Mouse (Mus musculus): ENCODE data around the gene Serpina1e. TPM values are rescaled to one million over a fixed set of nuclear protein-coding genes. Genes with fewer than 3 reads are reported as not detected.
"Not testable (repeated sequence)": the region's sequence is repeated elsewhere in the genome, so short reads cannot be mapped to it uniquely, and the experiment has no call there.

Serpina1e gene
- polyA plus RNA-seq, 1 experiment from 2014 or later = 0.40 TPM

GRCm38 (mm10) chr12:103956555-103956954, 2.2 kb downstream of the Serpina1e start:
- not testable (repeated sequence) for H3K9ac ChIP-seq; H3K9me3 ChIP-seq; H3K27ac ChIP-seq; H3K4me1 ChIP-seq; H3K4me3 ChIP-seq; H3K36me3 ChIP-seq; ATAC-seq (ENCODE audit: borderline replicate concordance, extremely low read depth, low FRiP score, low TSS enrichment); H3K4me2 ChIP-seq; H3K27me3 ChIP-seq
- 69% methylated on average over 2 of the region's 2 CpGs for WGBS

- ATAC-seq (ENCODE audit: borderline replicate concordance, extremely low read depth, low FRiP score, low TSS enrichment); H3K27me3 ChIP-seq; H3K9me3 ChIP-seq; H3K4me3 ChIP-seq; H3K4me2 ChIP-seq; H3K27ac ChIP-seq; H3K36me3 ChIP-seq; H3K4me1 ChIP-seq; H3K9ac ChIP-seq: not testable (repeated sequence)
- 73% methylated on average over 3 of the region's 3 CpGs for WGBS
Measured at GRCm38 (mm10) chr12:103952972-103953371, 5.8 kb downstream of the Serpina1e start.

DNA sequence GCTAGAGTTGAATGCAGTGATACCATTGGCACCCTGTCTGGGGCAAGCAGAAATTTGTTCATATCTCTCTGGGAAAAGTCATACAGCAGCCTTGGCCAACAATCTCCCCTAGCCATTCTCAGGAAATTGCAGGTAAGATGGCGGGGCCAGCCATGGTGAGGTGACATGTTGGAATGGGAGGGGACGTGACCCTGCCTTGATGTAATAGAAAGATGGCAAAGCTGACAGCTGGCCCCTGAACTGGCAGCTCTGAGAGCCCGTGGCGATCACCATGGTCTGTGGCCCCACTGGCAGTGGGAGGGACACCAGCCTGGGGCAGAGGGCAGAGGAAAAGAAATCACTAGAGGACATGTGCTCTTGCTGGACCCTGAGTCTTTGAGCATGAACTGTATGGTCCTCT, 12.5 kb downstream of the Serpina1e start:
- ATAC-seq (ENCODE audit: borderline replicate concordance, extremely low read depth, low FRiP score, low TSS enrichment) = no peak
- Histone ChIP-seq H3K9me3 (no peaks in the 10 kb centered on the region), H3K27ac (no peak overlapping the region), H3K27me3 (no peaks in the 10 kb centered on the region), H3K9ac (no peak overlapping the region), H3K4me3 (no peak overlapping the region), H3K36me3 (no peaks in the 10 kb centered on the region), H3K4me1 (no peaks in the 10 kb centered on the region), H3K4me2 (no peak overlapping the region)
- 74% methylated on average over 4 of the region's 4 CpGs for WGBS

DNA sequence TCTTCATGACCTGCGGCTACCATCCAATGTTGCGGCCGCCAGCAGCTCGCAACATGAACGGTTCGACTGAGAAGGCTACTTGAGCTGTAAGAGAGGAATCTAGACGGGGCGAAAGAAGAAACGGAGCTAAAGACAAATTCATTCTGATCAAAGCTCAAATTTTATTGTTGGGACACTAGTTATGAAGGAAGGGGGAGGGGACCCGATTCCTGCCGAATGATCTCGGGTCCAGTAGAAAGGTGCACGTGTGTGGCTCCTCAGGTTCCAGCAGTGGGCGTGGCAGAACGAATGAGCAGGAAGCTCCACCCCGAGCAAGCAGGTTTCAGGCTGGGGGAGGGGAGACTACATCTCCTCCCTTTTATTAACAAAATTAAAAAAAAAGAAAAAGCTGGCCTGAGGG, 49.6 kb downstream of the Serpina1e start:
- not testable (repeated sequence) for H3K27ac ChIP-seq; H3K27me3 ChIP-seq; H3K9me3 ChIP-seq; H3K4me1 ChIP-seq; ATAC-seq (ENCODE audit: borderline replicate concordance, extremely low read depth, low FRiP score, low TSS enrichment); H3K9ac ChIP-seq; H3K36me3 ChIP-seq; H3K4me3 ChIP-seq; H3K4me2 ChIP-seq
- WGBS = 94% methylated on average over 10 of the region's 16 CpGs

GRCm38 (mm10) chr12:103907746-103908145, 51.0 kb downstream of the Serpina1e start:
- WGBS = 36% methylated on average over 1 of the region's 1 CpGs

DNA sequence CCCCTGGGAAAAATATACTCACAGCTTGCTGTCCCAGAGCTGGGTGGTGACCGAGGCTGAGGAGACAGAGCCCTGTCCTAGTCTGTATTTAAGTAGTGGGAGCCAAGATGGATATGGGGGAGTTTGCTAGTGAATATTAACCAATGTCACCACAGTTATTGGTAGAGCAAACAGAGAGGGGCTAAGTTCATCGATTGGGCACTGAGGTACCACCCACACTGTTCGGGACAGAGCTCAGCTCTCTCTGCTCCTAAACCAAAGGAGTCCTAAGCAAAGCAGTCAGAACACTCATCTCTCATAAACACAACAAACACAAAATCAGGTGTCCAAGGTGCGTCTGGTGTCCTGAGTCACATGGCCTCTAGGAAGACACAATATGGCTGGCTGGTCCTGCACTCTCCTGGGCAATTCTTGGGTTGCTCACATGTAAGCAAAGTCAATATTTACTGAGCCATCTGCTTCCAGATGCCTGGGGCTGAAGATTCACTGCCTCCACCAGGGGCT, 53.9 kb downstream of the Serpina1e start, which contains the start of gene Serpina1c:
Serpina1c (minus strand) TSS at position 51 of the 504 bp plus-strand sequence.
- H3K4me1 ChIP-seq; H3K9me3 ChIP-seq; H3K27ac ChIP-seq; H3K36me3 ChIP-seq; H3K27me3 ChIP-seq; ATAC-seq (ENCODE audit: borderline replicate concordance, extremely low read depth, low FRiP score, low TSS enrichment); H3K4me2 ChIP-seq; H3K4me3 ChIP-seq; H3K9ac ChIP-seq: not testable (repeated sequence)
- 74% methylated on average over 4 of the region's 4 CpGs for WGBS

More at GRCm38 (mm10) chr12:103907746-103908145, 51.0 kb downstream of the Serpina1e start:
- not testable (repeated sequence) for H3K4me3 ChIP-seq; H3K9ac ChIP-seq; H3K36me3 ChIP-seq; H3K4me1 ChIP-seq; H3K4me2 ChIP-seq; H3K27ac ChIP-seq; H3K9me3 ChIP-seq; ATAC-seq (ENCODE audit: borderline replicate concordance, extremely low read depth, low FRiP score, low TSS enrichment); H3K27me3 ChIP-seq

- 79% methylated on average over 3 of the region's 3 CpGs for WGBS
- H3K4me1 ChIP-seq; ATAC-seq (ENCODE audit: borderline replicate concordance, extremely low read depth, low FRiP score, low TSS enrichment); H3K27ac ChIP-seq; H3K4me2 ChIP-seq; H3K9ac ChIP-seq; H3K27me3 ChIP-seq; H3K36me3 ChIP-seq; H3K4me3 ChIP-seq; H3K9me3 ChIP-seq: not testable (repeated sequence)
Measured at GRCm38 (mm10) chr12:103901929-103902328, 56.8 kb downstream of the Serpina1e start.

Other genes with a start within 250 kb of the Serpina1e start
- 0.15 and 2.3 TPM in 2 replicates for gene Serpina1d, start 185.4 kb downstream of the Serpina1e start, polyA plus RNA-seq (2015; fragmentation: Nextera tagmentation; extraction: Ambion mirVana)
- 0.77 and 5.5 TPM in 2 replicates for gene Serpina1b, start 128.6 kb downstream of the Serpina1e start, polyA plus RNA-seq (2015; fragmentation: Nextera tagmentation; extraction: Ambion mirVana)
- 0.51 and 4.1 TPM in 2 replicates for gene Serpina1a, start 95.4 kb downstream of the Serpina1e start, polyA plus RNA-seq (2015; fragmentation: Nextera tagmentation; extraction: Ambion mirVana)
- 0.36 and 1.8 TPM in 2 replicates for gene Serpina1c, start 54.1 kb downstream of the Serpina1e start, polyA plus RNA-seq (2015; fragmentation: Nextera tagmentation; extraction: Ambion mirVana)
- not detected in 2 replicates for gene Serpina11, start 31.0 kb upstream of the Serpina1e start, polyA plus RNA-seq (2015; fragmentation: Nextera tagmentation; extraction: Ambion mirVana)
- 0.24 and 0.32 TPM in 2 replicates for gene Serpina9, start 54.8 kb upstream of the Serpina1e start, polyA plus RNA-seq (2015; fragmentation: Nextera tagmentation; extraction: Ambion mirVana)
- not detected in 2 replicates for gene Serpina12, start 85.5 kb upstream of the Serpina1e start, polyA plus RNA-seq (2015; fragmentation: Nextera tagmentation; extraction: Ambion mirVana)
- gene Serpina5, start 142.1 kb upstream of the Serpina1e start, polyA plus RNA-seq (2015; fragmentation: Nextera tagmentation; extraction: Ambion mirVana) = 0.06 TPM in 1 of 2 replicates, not detected in the other
- not detected in 2 replicates for gene Serpina3a, start 153.7 kb upstream of the Serpina1e start, polyA plus RNA-seq (2015; fragmentation: Nextera tagmentation; extraction: Ambion mirVana)
- not detected in 2 replicates for gene Serpina3b, start 169.0 kb upstream of the Serpina1e start, polyA plus RNA-seq (2015; fragmentation: Nextera tagmentation; extraction: Ambion mirVana)
- 0.12 TPM in 1 of 2 replicates, not detected in the other for gene Serpina3c, start 194.9 kb upstream of the Serpina1e start, polyA plus RNA-seq (2015; fragmentation: Nextera tagmentation; extraction: Ambion mirVana)

All from lung, embryonic 15.5 days (tissue).